Mouse (Mus musculus) MEL (cell line): ENCODE measurements around the gene Rpl41. TPM values are rescaled to one million over a fixed set of nuclear protein-coding genes. Genes with fewer than 3 reads are reported as not detected.

Experiments
- DNase-seq: peaks from one replicate; pipeline ENCODE4 v3.0.0; 2011; ENCODE audit warnings: low read depth, low spot score
- H3K27ac ChIP-seq: 2 replicates; pipeline ENCODE4 v1.5.1; 2012; ENCODE audit warnings: low read depth, mild to moderate bottlenecking, control low read depth, low read length, moderate library complexity; ENCODE audit not compliant: control insufficient read depth
- H3K27me3 ChIP-seq, 2 experiments: fragments of 150-350 bp in 1 of 2; sonication (generic) in 1 of 2; 2 replicates each; pipeline ENCODE4 v1.6.1; 2012; ENCODE audit warnings: low read length in 2 of 2, mild to moderate bottlenecking in 2 of 2, improper control_type of control experiment in 1 of 2, moderate library complexity in 1 of 2; ENCODE audit not compliant: insufficient read depth in 2 of 2, control insufficient read depth in 1 of 2
- H3K36me3 ChIP-seq, 2 experiments: 2 replicates each; pipeline ENCODE4 v1.6.1; 2012 to 2014; ENCODE audit warnings: low read length in 2 of 2, improper control_type of control experiment in 1 of 2, inconsistent platforms in 1 of 2, mild to moderate bottlenecking in 1 of 2; ENCODE audit not compliant: insufficient read depth in 2 of 2, control insufficient read depth in 1 of 2
- H3K4me1 ChIP-seq, 2 experiments: fragments of 150-350 bp in 1 of 2; sonication (generic) in 1 of 2; 2 replicates each; pipeline ENCODE4 v1.6.1; 2012; ENCODE audit warnings: low read length in 2 of 2, improper control_type of control experiment in 1 of 2, mild to moderate bottlenecking in 1 of 2; ENCODE audit not compliant: insufficient read depth in 2 of 2, control insufficient read depth in 1 of 2
- H3K4me3 ChIP-seq, 2 experiments: fragments of 150-350 bp in 1 of 2; sonication (generic) in 1 of 2; 2 replicates each; pipeline ENCODE4 v1.5.1; 2012; ENCODE audit warnings: low read depth in 2 of 2, low read length in 2 of 2, mild to moderate bottlenecking in 2 of 2, moderate library complexity in 2 of 2, control low read depth in 1 of 2, improper control_type of control experiment in 1 of 2; ENCODE audit not compliant: control insufficient read depth in 1 of 2, insufficient read depth in 1 of 2
- H3K79me2 ChIP-seq: 2 replicates; pipeline ENCODE4 v1.6.1; 2012; ENCODE audit warnings: mild to moderate bottlenecking, low read length, moderate library complexity; ENCODE audit not compliant: control insufficient read depth, poor library complexity, insufficient read depth
- H3K9ac ChIP-seq: 2 replicates; pipeline ENCODE4 v1.6.1; 2012; ENCODE audit warnings: low read depth, mild to moderate bottlenecking, control low read depth, low read length, moderate library complexity; ENCODE audit not compliant: control insufficient read depth, poor library complexity, severe bottlenecking
- H3K9me3 ChIP-seq: fragments of 150-350 bp; sonication (generic); replicated peaks from 2 replicates; pipeline ENCODE4 v1.6.1; 2012; ENCODE audit warnings: mild to moderate bottlenecking, low read length, improper control_type of control experiment, moderate library complexity; ENCODE audit not compliant: insufficient read depth
- CHD1 ChIP-seq: IDR thresholded peaks from 2 replicates; pipeline ENCODE4 v1.6.1; 2012; ENCODE audit warnings: low read depth, mild to moderate bottlenecking, inconsistent platforms, low read length, improper control_type of control experiment
- CHD2 ChIP-seq: IDR thresholded peaks from 2 replicates; pipeline ENCODE4 v1.6.1; 2011; ENCODE audit warnings: low read length, improper control_type of control experiment
- CTCF ChIP-seq, 3 experiments: IDR thresholded peaks in 2 of 3; conservative IDR thresholded peaks in 1 of 3; 2 replicates each; pipeline ENCODE4 v1.5.1; 2011 to 2012; ENCODE audit warnings: low read length in 3 of 3, low read depth in 2 of 3, mild to moderate bottlenecking in 2 of 3, improper control_type of control experiment in 1 of 3, inconsistent platforms in 1 of 3, mixed read lengths in 1 of 3, moderate library complexity in 1 of 3; ENCODE audit not compliant: control insufficient read depth in 1 of 3, insufficient read depth in 1 of 3, poor library complexity in 1 of 3, severe bottlenecking in 1 of 3
- E2F4 ChIP-seq: IDR thresholded peaks from 2 replicates; pipeline ENCODE4 v1.6.1; 2011; ENCODE audit warnings: low read depth, low read length, improper control_type of control experiment, borderline replicate concordance
- GATA1 ChIP-seq: IDR thresholded peaks from 2 replicates; pipeline ENCODE4 v1.6.1; 2011; ENCODE audit warnings: low read depth, low read length, improper control_type of control experiment
- JUND ChIP-seq: IDR thresholded peaks from 2 replicates; pipeline ENCODE4 v1.6.1; 2011; ENCODE audit warnings: low read depth, mild to moderate bottlenecking, improper control_type of control experiment, low read length
- KAT2A ChIP-seq: conservative IDR thresholded peaks from 2 replicates; pipeline ENCODE4 v1.6.1; 2012; ENCODE audit warnings: low read depth, low read length, improper control_type of control experiment, inconsistent platforms
- MAZ ChIP-seq: IDR thresholded peaks from 2 replicates; pipeline ENCODE4 v1.6.1; 2012; ENCODE audit warnings: low read depth, mild to moderate bottlenecking, inconsistent platforms, low read length, improper control_type of control experiment
- MYB ChIP-seq: IDR thresholded peaks from 2 replicates; pipeline ENCODE4 v1.6.1; 2011; ENCODE audit warnings: mild to moderate bottlenecking, low read depth, low read length, improper control_type of control experiment
- NELFE ChIP-seq: IDR thresholded peaks from 2 replicates; pipeline ENCODE4 v1.6.1; 2011; ENCODE audit warnings: low read depth, low read length, improper control_type of control experiment
- NRF1 ChIP-seq: IDR thresholded peaks from 2 replicates; pipeline ENCODE4 v1.6.1; 2014; ENCODE audit warnings: low read depth, mild to moderate bottlenecking, inconsistent platforms, low read length, improper control_type of control experiment, moderate library complexity; ENCODE audit not compliant: poor library complexity, insufficient read depth, severe bottlenecking
- POLR2AphosphoS2 ChIP-seq: IDR thresholded peaks from 2 replicates; pipeline ENCODE4 v1.6.1; 2011; ENCODE audit warnings: low read length, improper control_type of control experiment
- RAD21 ChIP-seq: IDR thresholded peaks from 2 replicates; pipeline ENCODE4 v1.6.1; 2011; ENCODE audit warnings: mild to moderate bottlenecking, low read depth, low read length, improper control_type of control experiment
- SMC3 ChIP-seq: IDR thresholded peaks from 2 replicates; pipeline ENCODE4 v1.6.1; 2011; ENCODE audit warnings: low read depth, low read length, improper control_type of control experiment
- UBTF ChIP-seq: IDR thresholded peaks from 2 replicates; pipeline ENCODE4 v1.6.1; 2012; ENCODE audit warnings: low read depth, mild to moderate bottlenecking, inconsistent platforms, low read length, improper control_type of control experiment, moderate library complexity, borderline replicate concordance; ENCODE audit not compliant: insufficient read depth
- USF1 ChIP-seq: IDR thresholded peaks from 2 replicates; pipeline ENCODE4 v1.6.1; 2014; ENCODE audit warnings: low read depth, mild to moderate bottlenecking, inconsistent platforms, low read length, improper control_type of control experiment, moderate library complexity
- USF2 ChIP-seq, 2 experiments: IDR thresholded peaks; 2 replicates each; pipeline ENCODE4 v1.6.1; 2011 to 2012; ENCODE audit warnings: improper control_type of control experiment in 2 of 2, low read length in 2 of 2, borderline replicate concordance in 1 of 2, inconsistent platforms in 1 of 2, low read depth in 1 of 2, mild to moderate bottlenecking in 1 of 2; ENCODE audit not compliant: insufficient read depth in 1 of 2
- ZC3H11A ChIP-seq: IDR thresholded peaks from 2 replicates; pipeline ENCODE4 v1.6.1; 2012; ENCODE audit warnings: low read depth, mild to moderate bottlenecking, inconsistent platforms, low read length, improper control_type of control experiment
- ZKSCAN1 ChIP-seq: IDR thresholded peaks from 2 replicates; pipeline ENCODE4 v1.6.1; 2012; ENCODE audit warnings: low read depth, mild to moderate bottlenecking, inconsistent platforms, low read length, improper control_type of control experiment, moderate library complexity
- ZMIZ1 ChIP-seq: IDR thresholded peaks from 2 replicates; pipeline ENCODE4 v1.6.1; 2012; ENCODE audit warnings: low read depth, mild to moderate bottlenecking, inconsistent platforms, low read length, improper control_type of control experiment, moderate library complexity
- polyA plus RNA-seq, 2 experiments: library from polyadenylated mRNA; stranded (reverse) in 1 of 2; unstranded in 1 of 2; fragments of >175 nt in 1 of 2; fragments of >200 nt in 1 of 2; gene quantifications; 2 replicates each; pipeline versions ENCODE4 v1.2.1 to v1.2.4; 2012; ENCODE audit warnings: low replicate concordance in 2 of 2, low read depth in 1 of 2; ENCODE audit not compliant: insufficient read length in 2 of 2, insufficient read depth in 1 of 2, missing spikeins in 1 of 2
- total RNA-seq: library from RNA; depleted of rRNA; stranded (reverse); fragments of 300-350 nt; gene quantifications from 2 replicates; pipeline ENCODE4 v1.2.3, GENCODE M21; 2012

The Rpl41 gene
- total and polyA plus RNA-seq, 3 experiments = 274 to 10,905 (median 6,931) TPM

DNA sequence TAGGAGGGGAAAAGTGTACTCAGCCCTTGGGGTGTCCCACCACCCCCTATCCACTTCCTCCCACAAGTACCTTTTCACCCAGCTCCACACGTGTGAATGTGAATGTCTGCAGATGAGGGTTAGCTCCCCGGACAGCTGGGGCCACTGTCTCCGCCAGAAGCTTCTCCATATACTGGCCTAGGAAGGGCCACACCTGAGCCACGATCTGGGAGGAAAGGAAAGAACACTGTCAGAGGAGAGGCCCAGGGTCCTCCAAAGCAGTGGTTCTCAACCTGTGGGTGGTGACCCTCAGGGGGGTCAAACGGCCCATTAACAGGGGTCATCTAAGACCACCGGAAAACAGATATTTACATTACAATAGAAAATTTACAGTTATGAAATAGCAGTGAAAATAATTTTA is 26.8 kb downstream of the Rpl41 start:
- no peak overlapping the region for H3K4me3 ChIP-seq
- H3K4me1 ChIP-seq = peaks cover 3 to 5% of the 10 kb centered on the region in 2 experiments; a peak in 2 of 4 replicates
- no peak overlapping the region for H3K27ac ChIP-seq
- no peak overlapping the region for H3K9ac ChIP-seq
- H3K9me3 ChIP-seq = no peaks in the 10 kb centered on the region
- DNase-seq = no peak
- peaks cover 8% of the 10 kb centered on the region for H3K79me2 ChIP-seq
- H3K36me3 ChIP-seq = peaks cover 2 to 8% of the 10 kb centered on the region in 2 experiments; a peak in 3 of 4 replicates
- no peaks in the 10 kb centered on the region for H3K27me3 ChIP-seq
- TF ChIP-seq E2F4 = no peak
- no peak for TF ChIP-seq MAZ
- TF ChIP-seq USF2 (IDR thresholded peaks at IDR 0.05; ENCODE audit: borderline replicate concordance in 1 of 2, insufficient read depth in 1 of 2, low read depth in 1 of 2, low read length in 2 of 2) = no peak
- TF ChIP-seq NELFE = no peak
- TF ChIP-seq USF1 = no peak
- TF ChIP-seq CHD1 = no peak

DNA sequence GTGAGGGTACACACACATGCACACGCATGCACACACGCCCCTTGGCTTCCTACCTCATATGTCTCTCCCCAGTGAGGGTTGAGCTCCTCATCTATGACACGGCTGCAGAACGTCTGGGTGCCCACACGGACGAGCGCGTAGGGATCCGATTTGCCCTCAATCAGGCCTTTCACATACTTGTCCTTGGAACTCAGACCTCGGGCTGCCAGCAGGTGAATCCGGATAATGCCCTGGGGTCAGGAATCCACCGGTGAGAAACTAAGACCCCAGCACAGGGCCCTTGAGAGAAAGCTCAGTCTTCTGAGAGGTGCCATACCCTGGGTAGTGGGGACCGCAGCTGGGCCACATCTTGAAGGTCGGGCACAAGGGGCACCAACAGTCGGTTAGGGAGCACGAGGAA is 28.5 kb downstream of the Rpl41 start:
- TF ChIP-seq CHD2 (no peak), ZKSCAN1 (no peak), CHD1 (no peak), JUND (no peak), UBTF (no peak), NRF1 (no peak), USF1 (no peak), ZMIZ1 (no peak), KAT2A (no peak)
- no peaks in the 10 kb centered on the region for H3K9me3 ChIP-seq
- no peak overlapping the region for H3K27ac ChIP-seq
- H3K27me3 ChIP-seq = no peaks in the 10 kb centered on the region
- H3K4me1 ChIP-seq = peaks cover 0 to 5% of the 10 kb centered on the region in 2 experiments; a peak in 1 of 4 replicates
- DNase-seq = no peak
- no peak overlapping the region for H3K9ac ChIP-seq
- H3K36me3 ChIP-seq = peaks cover 2 to 5% of the 10 kb centered on the region in 2 experiments; a peak in 2 of 4 replicates
- peaks cover 8% of the 10 kb centered on the region for H3K79me2 ChIP-seq
- no peak overlapping the region for H3K4me3 ChIP-seq

DNA sequence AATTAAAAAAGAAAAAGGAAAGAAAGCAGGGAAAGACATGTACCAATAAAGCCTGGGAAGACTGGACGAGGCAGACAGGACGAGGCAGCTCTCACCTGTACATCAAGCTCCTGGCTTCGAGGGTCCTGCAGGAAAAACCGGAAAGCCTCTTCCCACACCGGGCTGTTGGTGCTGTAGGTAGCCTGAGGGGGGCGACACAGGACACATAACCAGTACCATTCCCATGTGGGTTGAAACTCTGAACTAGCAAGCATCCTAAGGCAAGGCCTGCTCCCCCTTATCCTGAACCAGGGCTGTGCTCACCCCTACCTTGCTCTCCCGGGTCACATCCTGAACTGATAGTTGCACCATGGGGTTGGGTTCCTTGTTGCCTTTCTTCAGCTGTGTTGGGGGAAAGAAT is 30.3 kb downstream of the Rpl41 start:
- peaks cover 0 to 3% of the 10 kb centered on the region in 2 experiments; a peak in 1 of 4 replicates for H3K4me1 ChIP-seq
- H3K27ac ChIP-seq = no peak overlapping the region
- no peaks in the 10 kb centered on the region for H3K9me3 ChIP-seq
- no peaks in the 10 kb centered on the region; the same call in 1 of the 2 replicates for H3K79me2 ChIP-seq
- H3K9ac ChIP-seq = no peak overlapping the region
- peaks cover 2 to 3% of the 10 kb centered on the region in 2 experiments; a peak in 2 of 4 replicates for H3K36me3 ChIP-seq
- no peaks in the 10 kb centered on the region for H3K27me3 ChIP-seq
- no peak for TF ChIP-seq E2F4
- no peak for TF ChIP-seq POLR2AphosphoS2
- peak; percentile 60 for TF ChIP-seq RAD21
- TF ChIP-seq SMC3 = peak; percentile 44
- TF ChIP-seq MYB = no peak
- no peak for TF ChIP-seq GATA1
- TF ChIP-seq ZC3H11A = peak; percentile 35; the same call in 1 of the 2 replicates
- peak; percentile 64 to 69 (median 67) for TF ChIP-seq CTCF (IDR thresholded peaks at IDR 0.05 in 2 of 3, conservative IDR thresholded peaks at IDR 0.05 in 1 of 3; ENCODE audit: control insufficient read depth in 1 of 3, insufficient read depth in 1 of 3, low read depth in 2 of 3, low read length in 3 of 3, poor library complexity in 1 of 3, severe bottlenecking in 1 of 3)
- no peak for TF ChIP-seq MAZ
- DNase-seq = peak; percentile 58
- no peak overlapping the region for H3K4me3 ChIP-seq
